8 mouse cellular contexts compared by ENCODE assay signal in genomic region chr7:91457207-91457606, GRCm38 (mm10).
A peak's percentile ranks its signal among the peaks of the same experiment; 100 is the strongest.
DNase-seq lines count a peak whose midpoint lies in the region; ATAC-seq lines count a peak whose summit lies in the region.

No protein-coding gene starts in this region.

- ATAC-seq in CD4-positive, CD25-positive, alpha-beta regulatory T cell, adult 4 months, result no peak
- ATAC-seq in hematopoietic stem cell, adult 5-6 weeks (replicated peaks in 1 of 2; ENCODE audit: insufficient read depth in 1 of 2, low FRiP score in 2 of 2, low TSS enrichment in 1 of 2, low read depth in 1 of 2, poor library complexity in 2 of 2, severe bottlenecking in 2 of 2), result peak; percentile 98 to 99

- peak; percentile 21 for DNase-seq in CD4-positive, CD25-positive, alpha-beta regulatory T cell, adult 2 months (ENCODE audit: low read depth, low spot score)
- peak; percentile 36 to 58 for DNase-seq in adrenal gland, adult 18-20 months (ENCODE audit: low spot score in 2 of 2)
- peak; percentile 79 for DNase-seq in embryo, embryonic 10 days (ENCODE audit: low spot score)
- peak; percentile 60 to 76 for DNase-seq in layer of hippocampus, adult 8-10 months (ENCODE audit: low spot score in 2 of 2)
- DNase-seq in lung, postnatal 25 days (ENCODE audit: low spot score), result peak; percentile 35
- peak; percentile 78 for DNase-seq in right cerebral cortex, adult 18-20 months

Comparison
In these comparisons a context has a peak if more than half of its experiments do, and no peak if none do; other contexts are left out.
1. DNase-seq: peak in every context shown above with its lines; median percentile 79 in embryo, embryonic 10 days; 78 in right cerebral cortex, adult 18-20 months; 68 in layer of hippocampus, adult 8-10 months; 47 in adrenal gland, adult 18-20 months; 35 in lung, postnatal 25 days; 21 in CD4-positive, CD25-positive, alpha-beta regulatory T cell, adult 2 months.